Mouse (Mus musculus) testis, postnatal 14 days (tissue): ENCODE results near the gene Fmn2.

ENCODE experiments used
- DNase-seq: peaks from one replicate; pipeline ENCODE4 v3.0.0; 2021; ENCODE audit warnings: low spot score

Fmn2 gene

GRCm38 (mm10) chr1:174659459-174660223 lies 158.0 kb downstream of the Fmn2 start:
- no peak for DNase-seq

- no peak for DNase-seq
Measured at GRCm38 (mm10) chr1:174665116-174665515, 163.5 kb downstream of the Fmn2 start.

- no peak for DNase-seq
Measured at GRCm38 (mm10) chr1:174669132-174669531, 167.5 kb downstream of the Fmn2 start.

GRCm38 (mm10) chr1:174670846-174671245 lies 169.2 kb downstream of the Fmn2 start:
- no peak for DNase-seq

GRCm38 (mm10) chr1:174674586-174674985 lies 173.0 kb downstream of the Fmn2 start:
- DNase-seq = no peak

GRCm38 (mm10) chr1:174675316-174675715 lies 173.7 kb downstream of the Fmn2 start:
- no peak for DNase-seq

- DNase-seq = no peak
Measured at GRCm38 (mm10) chr1:174676187-174676586, 174.6 kb downstream of the Fmn2 start.

- DNase-seq = no peak
Measured at GRCm38 (mm10) chr1:174677211-174677610, 175.6 kb downstream of the Fmn2 start.

GRCm38 (mm10) chr1:174689301-174689700 lies 187.7 kb downstream of the Fmn2 start:
- DNase-seq = no peak

- no peak for DNase-seq
Measured at GRCm38 (mm10) chr1:174700871-174701270, 199.2 kb downstream of the Fmn2 start.

GRCm38 (mm10) chr1:174701835-174702234 lies 200.2 kb downstream of the Fmn2 start:
- DNase-seq = no peak

GRCm38 (mm10) chr1:174703909-174704308 lies 202.3 kb downstream of the Fmn2 start:
- no peak for DNase-seq

GRCm38 (mm10) chr1:174719729-174720458 lies 218.3 kb downstream of the Fmn2 start:
- no peak for DNase-seq

- no peak for DNase-seq
Measured at GRCm38 (mm10) chr1:174728771-174729170, 227.1 kb downstream of the Fmn2 start.

GRCm38 (mm10) chr1:174732715-174733114 lies 231.1 kb downstream of the Fmn2 start:
- DNase-seq = no peak

- DNase-seq = no peak
Measured at GRCm38 (mm10) chr1:174738958-174739357, 237.3 kb downstream of the Fmn2 start.

GRCm38 (mm10) chr1:174742667-174743066 lies 241.0 kb downstream of the Fmn2 start:
- DNase-seq = no peak

- DNase-seq = no peak
Measured at GRCm38 (mm10) chr1:174748520-174748919, 246.9 kb downstream of the Fmn2 start.

GRCm38 (mm10) chr1:174750893-174751461 lies 249.4 kb downstream of the Fmn2 start:
- DNase-seq = no peak

GRCm38 (mm10) chr1:174759354-174759753 lies 257.7 kb downstream of the Fmn2 start:
- DNase-seq = no peak

GRCm38 (mm10) chr1:174765757-174766156 lies 264.1 kb downstream of the Fmn2 start:
- DNase-seq = no peak

- DNase-seq = no peak
Measured at GRCm38 (mm10) chr1:174766852-174767251, 265.2 kb downstream of the Fmn2 start.

- DNase-seq = no peak
Measured at GRCm38 (mm10) chr1:174771871-174772281, 270.3 kb downstream of the Fmn2 start.
